Mouse (Mus musculus): Measurements from ENCODE around the gene Fbxw13. TPM values are rescaled to one million over a fixed set of nuclear protein-coding genes. Genes with fewer than 3 reads are reported as not detected.
"Not testable (repeated sequence)": the region's sequence is repeated elsewhere in the genome, so short reads cannot be mapped to it uniquely, and the experiment has no call there.

Gene Fbxw13
- polyA plus RNA-seq, 1 experiment from 2014 or later: not detected

DNA sequence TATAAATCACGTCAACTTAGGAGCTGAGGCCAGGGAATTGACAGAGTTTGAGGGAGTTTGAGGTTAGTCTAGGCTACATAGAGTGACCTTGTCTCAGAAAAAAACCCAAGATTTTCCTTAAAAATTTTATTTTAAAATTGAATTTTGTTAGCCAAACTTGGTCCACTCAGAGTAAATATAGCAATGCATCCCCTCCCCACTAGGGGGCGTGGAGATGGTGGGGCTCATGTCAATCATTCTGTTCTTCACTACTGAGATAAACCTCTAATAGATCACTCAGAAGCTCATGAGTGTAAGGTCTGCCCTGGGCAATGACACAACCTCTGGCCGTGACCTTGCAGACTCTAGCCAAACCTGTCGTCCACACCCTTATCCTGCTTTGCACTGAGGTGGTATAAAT, 55.4 kb downstream of the Fbxw13 start:
- not testable (repeated sequence) for ATAC-seq; H3K27ac ChIP-seq (ENCODE audit: low read length); H3K9ac ChIP-seq (ENCODE audit: low read depth, low read length); H3K4me1 ChIP-seq (ENCODE audit: control insufficient read depth, insufficient read depth, low read length); H3K4me3 ChIP-seq (ENCODE audit: low read length); H3K9me3 ChIP-seq (ENCODE audit: control insufficient read depth, low read length); H3K4me2 ChIP-seq (ENCODE audit: low read depth, low read length); H3K36me3 ChIP-seq (ENCODE audit: control insufficient read depth, insufficient read depth, low read length); H3K27me3 ChIP-seq (replicated peaks; ENCODE audit: control insufficient read depth, insufficient read depth, low read length)
- 64% methylated on average over 4 of the region's 4 CpGs for WGBS

GRCm38 (mm10) chr9:109130076-109130475, 65.7 kb downstream of the Fbxw13 start:
- Histone ChIP-seq H3K9ac (ENCODE audit: low read depth, low read length) (no peak overlapping the region), H3K4me2 (ENCODE audit: low read depth, low read length) (no peak overlapping the region), H3K36me3 (ENCODE audit: control insufficient read depth, insufficient read depth, low read length) (no peaks in the 10 kb centered on the region), H3K4me3 (ENCODE audit: low read length) (no peak overlapping the region), H3K27ac (ENCODE audit: low read length) (no peak overlapping the region), H3K4me1 (ENCODE audit: control insufficient read depth, insufficient read depth, low read length) (no peaks in the 10 kb centered on the region), H3K9me3 (ENCODE audit: control insufficient read depth, low read length) (no peaks in the 10 kb centered on the region), H3K27me3 (replicated peaks; ENCODE audit: control insufficient read depth, insufficient read depth, low read length) (no peaks in the 10 kb centered on the region)
- 88% methylated on average over 5 of the region's 5 CpGs for WGBS
- no peak for ATAC-seq

Other genes starting within 250 kb of the Fbxw13 start
- 0.99 and 1.2 TPM in 2 replicates for gene Col7a1, start 242.4 kb downstream of the Fbxw13 start, polyA plus RNA-seq (2015; fragmentation: Nextera tagmentation; extraction: Ambion mirVana)
- not detected in 2 replicates for gene Ucn2, start 210.0 kb downstream of the Fbxw13 start, polyA plus RNA-seq (2015; fragmentation: Nextera tagmentation; extraction: Ambion mirVana)
- gene Pfkfb4, start 204.2 kb downstream of the Fbxw13 start, polyA plus RNA-seq (2015; fragmentation: Nextera tagmentation; extraction: Ambion mirVana): 15.1 and 21.7 TPM in 2 replicates
- gene Shisa5, start 157.4 kb downstream of the Fbxw13 start, polyA plus RNA-seq (2015; fragmentation: Nextera tagmentation; extraction: Ambion mirVana): 162 and 184 TPM in 2 replicates
- gene Trex1, start 136.2 kb downstream of the Fbxw13 start, polyA plus RNA-seq (2015; fragmentation: Nextera tagmentation; extraction: Ambion mirVana): 13.0 and 14.4 TPM in 2 replicates
- 18.4 and 21.5 TPM in 2 replicates for gene Atrip, start 121.9 kb downstream of the Fbxw13 start, polyA plus RNA-seq (2015; fragmentation: Nextera tagmentation; extraction: Ambion mirVana)
- gene Ccdc51, start 113.5 kb downstream of the Fbxw13 start, polyA plus RNA-seq (2015; fragmentation: Nextera tagmentation; extraction: Ambion mirVana): 20.0 and 20.2 TPM in 2 replicates
- gene Tma7, start 113.4 kb downstream of the Fbxw13 start, polyA plus RNA-seq (2015; fragmentation: Nextera tagmentation; extraction: Ambion mirVana): 597 and 612 TPM in 2 replicates
- gene Plxnb1, start 100.6 kb downstream of the Fbxw13 start, polyA plus RNA-seq (2015; fragmentation: Nextera tagmentation; extraction: Ambion mirVana): 4.7 and 5.2 TPM in 2 replicates
- not detected in 2 replicates for gene Fbxw21, start 33.9 kb downstream of the Fbxw13 start, polyA plus RNA-seq (2015; fragmentation: Nextera tagmentation; extraction: Ambion mirVana)
- not detected in 2 replicates for gene Fbxw20, start 38.8 kb upstream of the Fbxw13 start, polyA plus RNA-seq (2015; fragmentation: Nextera tagmentation; extraction: Ambion mirVana)
- not detected in 2 replicates for gene Fbxw14, start 91.7 kb upstream of the Fbxw13 start, polyA plus RNA-seq (2015; fragmentation: Nextera tagmentation; extraction: Ambion mirVana)
- not detected in 2 replicates for gene Fbxw28, start 143.7 kb upstream of the Fbxw13 start, polyA plus RNA-seq (2015; fragmentation: Nextera tagmentation; extraction: Ambion mirVana)
- gene Fbxw22, start 208.3 kb upstream of the Fbxw13 start, polyA plus RNA-seq (2015; fragmentation: Nextera tagmentation; extraction: Ambion mirVana): not detected in 2 replicates